Mouse (Mus musculus): ENCODE results near the gene Chd5. TPM values are rescaled to one million over a fixed set of nuclear protein-coding genes. Genes with fewer than 3 reads are reported as not detected.

Chd5 gene
- polyA plus RNA-seq, 1 experiment from 2014 or later, result 46.7 TPM

GRCm38 (mm10) chr4:152406531-152406930 is 68.1 kb downstream of the Chd5 start:
- ATAC-seq (ENCODE audit: low FRiP score) (no peak), DNase-seq (ENCODE audit: low spot score) (no peak)
- no peaks in the 10 kb centered on the region for H3K27me3 ChIP-seq (ENCODE audit: control insufficient read depth, insufficient read depth, low read length)
- no peak overlapping the region for H3K27ac ChIP-seq
- 84% methylated on average over 8 of the region's 8 CpGs for WGBS
- no peak overlapping the region for H3K4me2 ChIP-seq (replicated peaks)
- no peaks in the 10 kb centered on the region for H3K9me3 ChIP-seq (ENCODE audit: control insufficient read depth, low read length)
- no peaks in the 10 kb centered on the region for H3K36me3 ChIP-seq (replicated peaks; ENCODE audit: control insufficient read depth, insufficient read depth)
- no peak overlapping the region for H3K9ac ChIP-seq
- no peak overlapping the region for H3K4me3 ChIP-seq (replicated peaks; ENCODE audit: low read length)
- peaks cover 17% of the 10 kb centered on the region; the same call in 1 of the 2 replicates for H3K4me1 ChIP-seq (replicated peaks; ENCODE audit: control insufficient read depth, insufficient read depth, low read length)

DNA sequence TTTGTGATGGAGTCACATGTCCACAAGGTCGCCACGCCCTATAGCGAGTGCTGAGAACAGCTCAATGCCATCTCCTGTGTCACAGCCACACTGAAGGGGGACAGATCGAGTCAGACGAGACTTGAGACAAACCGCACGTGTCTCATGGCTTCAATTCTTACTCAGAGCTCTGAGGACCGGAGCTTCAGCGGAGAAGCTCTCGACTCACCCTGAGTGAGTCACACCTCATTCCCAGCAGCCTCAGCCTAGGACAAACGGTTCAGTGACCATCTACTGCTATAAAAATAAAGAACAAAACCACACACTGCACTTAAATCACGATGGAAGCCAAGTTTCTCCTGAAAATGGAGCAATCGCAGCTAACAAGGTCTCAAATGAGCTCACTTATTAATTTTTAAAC is 72.5 kb downstream of the Chd5 start:
- 77% methylated on average over 13 of the region's 13 CpGs for whole genome bisulfite sequencing
- H3K27ac ChIP-seq, result no peak overlapping the region
- DNase-seq (ENCODE audit: low spot score), result no peak
- H3K9ac ChIP-seq, result no peak overlapping the region
- H3K4me3 ChIP-seq (replicated peaks; ENCODE audit: low read length), result no peak overlapping the region
- no peaks in the 10 kb centered on the region for H3K4me1 ChIP-seq (replicated peaks; ENCODE audit: control insufficient read depth, insufficient read depth, low read length)
- no peaks in the 10 kb centered on the region for H3K9me3 ChIP-seq (ENCODE audit: control insufficient read depth, low read length)
- no peaks in the 10 kb centered on the region for H3K27me3 ChIP-seq (ENCODE audit: control insufficient read depth, insufficient read depth, low read length)
- H3K36me3 ChIP-seq (replicated peaks; ENCODE audit: control insufficient read depth, insufficient read depth), result no peaks in the 10 kb centered on the region
- no peak for ATAC-seq (ENCODE audit: low FRiP score)
- no peak overlapping the region for H3K4me2 ChIP-seq (replicated peaks)

- no peaks in the 10 kb centered on the region for H3K9me3 ChIP-seq (ENCODE audit: control insufficient read depth, low read length)
- DNase-seq (ENCODE audit: low spot score), result no peak
- 77% methylated on average over 3 of the region's 3 CpGs for WGBS
- H3K9ac ChIP-seq, result no peak overlapping the region
- no peak overlapping the region for H3K4me3 ChIP-seq (replicated peaks; ENCODE audit: low read length)
- H3K27me3 ChIP-seq (ENCODE audit: control insufficient read depth, insufficient read depth, low read length), result no peaks in the 10 kb centered on the region
- no peak overlapping the region for H3K4me2 ChIP-seq (replicated peaks)
- ATAC-seq (ENCODE audit: low FRiP score), result no peak
- no peak overlapping the region for H3K27ac ChIP-seq
- H3K4me1 ChIP-seq (replicated peaks; ENCODE audit: control insufficient read depth, insufficient read depth, low read length), result no peaks in the 10 kb centered on the region
- no peaks in the 10 kb centered on the region for H3K36me3 ChIP-seq (replicated peaks; ENCODE audit: control insufficient read depth, insufficient read depth)
These were observed 74.2 kb downstream of the Chd5 start for GRCm38 (mm10) chr4:152412524-152413080.

DNA sequence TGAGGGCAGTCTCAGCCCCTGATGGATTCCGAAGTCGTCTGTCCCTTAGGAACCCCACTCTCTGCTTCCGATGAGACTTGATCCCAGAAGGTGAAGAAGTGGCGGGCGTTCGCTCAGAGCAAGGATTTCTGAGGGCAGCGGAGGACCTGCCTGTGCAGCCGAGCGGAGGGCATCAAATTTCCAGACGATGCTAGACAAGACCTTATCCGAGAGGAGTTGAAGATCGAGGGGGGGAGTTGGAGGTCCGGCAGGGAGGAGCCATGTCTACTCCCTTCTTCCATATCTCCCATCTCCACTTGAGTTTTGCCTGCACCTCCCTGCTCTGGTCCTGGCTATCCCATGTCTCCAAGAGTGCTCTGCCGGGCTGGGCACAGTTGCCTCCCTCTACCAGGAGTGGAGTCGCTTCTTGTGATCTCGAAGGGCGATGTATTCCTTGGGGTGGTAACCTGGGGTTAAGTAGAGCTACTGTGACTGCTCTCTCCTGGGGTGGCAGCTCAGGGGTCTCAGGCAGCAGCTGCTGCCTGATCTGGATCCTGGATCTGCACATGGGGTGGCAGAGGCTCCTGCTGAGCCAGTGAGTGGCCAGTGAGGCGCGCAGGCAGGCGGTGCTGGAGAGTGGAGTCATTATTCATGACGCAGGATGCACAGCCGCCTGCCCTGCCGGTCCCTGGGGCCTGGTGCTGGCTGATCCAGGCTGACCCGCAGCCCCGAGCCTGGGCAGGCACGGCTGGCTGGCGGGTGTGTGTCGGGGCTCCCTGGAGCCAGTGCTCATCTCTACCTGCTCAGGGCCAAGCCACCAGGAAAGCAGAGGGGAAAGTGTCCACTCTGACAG is 80.0 kb downstream of the Chd5 start:
- ATAC-seq (ENCODE audit: low FRiP score), result 0 out of 2 replicates have a peak, but pooled peaks have one; percentile 27
- H3K9me3 ChIP-seq (ENCODE audit: control insufficient read depth, low read length), result no peaks in the 10 kb centered on the region
- no peaks in the 10 kb centered on the region for H3K36me3 ChIP-seq (replicated peaks; ENCODE audit: control insufficient read depth, insufficient read depth)
- H3K27ac ChIP-seq, result no peak overlapping the region
- no peak overlapping the region for H3K4me3 ChIP-seq (replicated peaks; ENCODE audit: low read length)
- H3K9ac ChIP-seq, result no peak overlapping the region
- peaks cover 7% of the 10 kb centered on the region; the same call in 1 of the 2 replicates for H3K4me1 ChIP-seq (replicated peaks; ENCODE audit: control insufficient read depth, insufficient read depth, low read length)
- WGBS, result 38% methylated on average over 28 of the region's 28 CpGs
- H3K4me2 ChIP-seq (replicated peaks), result no peak overlapping the region
- no peaks in the 10 kb centered on the region for H3K27me3 ChIP-seq (ENCODE audit: control insufficient read depth, insufficient read depth, low read length)
- no peak for DNase-seq (ENCODE audit: low spot score)

- 92% methylated on average over 6 of the region's 6 CpGs for WGBS
- Histone ChIP-seq H3K4me2 (replicated peaks) (no peak overlapping the region), H3K27ac (no peak overlapping the region), H3K4me1 (replicated peaks; ENCODE audit: control insufficient read depth, insufficient read depth, low read length) (peaks cover 6% of the 10 kb centered on the region; the same call in 1 of the 2 replicates), H3K9me3 (ENCODE audit: control insufficient read depth, low read length) (no peaks in the 10 kb centered on the region), H3K9ac (no peak overlapping the region), H3K27me3 (ENCODE audit: control insufficient read depth, insufficient read depth, low read length) (no peaks in the 10 kb centered on the region), H3K4me3 (replicated peaks; ENCODE audit: low read length) (no peak overlapping the region), H3K36me3 (replicated peaks; ENCODE audit: control insufficient read depth, insufficient read depth) (no peaks in the 10 kb centered on the region)
- no peak for DNase-seq (ENCODE audit: low spot score)
- ATAC-seq (ENCODE audit: low FRiP score), result no peak
These were observed 85.1 kb downstream of the Chd5 start for GRCm38 (mm10) chr4:152423576-152423975.

GRCm38 (mm10) chr4:152424341-152424740 is 85.9 kb downstream of the Chd5 start:
- DNase-seq (ENCODE audit: low spot score) (peak; percentile 52), ATAC-seq (ENCODE audit: low FRiP score) (no peak)
- no peaks in the 10 kb centered on the region for H3K27me3 ChIP-seq (ENCODE audit: control insufficient read depth, insufficient read depth, low read length)
- H3K9me3 ChIP-seq (ENCODE audit: control insufficient read depth, low read length), result no peaks in the 10 kb centered on the region
- H3K36me3 ChIP-seq (replicated peaks; ENCODE audit: control insufficient read depth, insufficient read depth), result no peaks in the 10 kb centered on the region
- no peak overlapping the region for H3K4me3 ChIP-seq (replicated peaks; ENCODE audit: low read length)
- 50% methylated on average over 4 of the region's 4 CpGs for WGBS
- 0 out of 2 replicates have a peak, but pooled peaks cover 4% of the 10 kb centered on the region for H3K4me1 ChIP-seq (replicated peaks; ENCODE audit: control insufficient read depth, insufficient read depth, low read length)
- no peak overlapping the region for H3K4me2 ChIP-seq (replicated peaks)
- no peak overlapping the region for H3K9ac ChIP-seq
- H3K27ac ChIP-seq, result no peak overlapping the region

- Histone ChIP-seq H3K27ac (no peak overlapping the region), H3K4me2 (replicated peaks) (no peak overlapping the region), H3K9ac (no peak overlapping the region), H3K4me1 (replicated peaks; ENCODE audit: control insufficient read depth, insufficient read depth, low read length) (0 out of 2 replicates have a peak, but pooled peaks cover 6% of the 10 kb centered on the region), H3K36me3 (replicated peaks; ENCODE audit: control insufficient read depth, insufficient read depth) (no peaks in the 10 kb centered on the region), H3K9me3 (ENCODE audit: control insufficient read depth, low read length) (no peaks in the 10 kb centered on the region), H3K4me3 (replicated peaks; ENCODE audit: low read length) (no peak overlapping the region), H3K27me3 (ENCODE audit: control insufficient read depth, insufficient read depth, low read length) (no peaks in the 10 kb centered on the region)
- DNase-seq (ENCODE audit: low spot score) (no peak), ATAC-seq (ENCODE audit: low FRiP score) (no peak)
- 75% methylated on average over 5 of the region's 5 CpGs for WGBS
These were observed 86.5 kb downstream of the Chd5 start for GRCm38 (mm10) chr4:152424922-152425321.

DNA sequence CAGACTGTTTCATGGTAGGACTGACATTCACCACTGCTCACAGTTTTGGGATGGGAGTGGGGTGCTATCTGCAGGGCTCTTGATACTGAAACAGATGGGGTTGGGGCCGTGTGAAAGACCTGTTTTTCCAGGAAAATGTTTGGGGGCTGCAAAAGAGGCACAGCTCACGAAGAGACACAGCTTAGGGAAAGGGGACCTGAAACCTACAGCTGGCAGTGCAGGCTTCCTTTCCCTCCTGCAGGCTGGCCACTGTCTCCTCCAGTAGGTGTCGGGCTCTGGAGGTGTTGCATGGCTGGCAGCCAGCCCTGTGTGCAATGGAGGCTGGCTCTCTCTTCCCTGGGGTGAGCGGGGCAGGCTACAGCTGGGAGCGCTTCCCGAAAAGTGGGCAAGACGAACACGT is 89.8 kb downstream of the Chd5 start:
- Histone ChIP-seq H3K27ac (no peak overlapping the region), H3K9me3 (ENCODE audit: control insufficient read depth, low read length) (no peaks in the 10 kb centered on the region), H3K27me3 (ENCODE audit: control insufficient read depth, insufficient read depth, low read length) (no peaks in the 10 kb centered on the region), H3K9ac (no peak overlapping the region), H3K4me1 (replicated peaks; ENCODE audit: control insufficient read depth, insufficient read depth, low read length) (0 out of 2 replicates have a peak, but pooled peaks cover 6% of the 10 kb centered on the region), H3K36me3 (replicated peaks; ENCODE audit: control insufficient read depth, insufficient read depth) (no peaks in the 10 kb centered on the region), H3K4me3 (replicated peaks; ENCODE audit: low read length) (no peak overlapping the region), H3K4me2 (replicated peaks) (no peak overlapping the region)
- 53% methylated on average over 8 of the region's 8 CpGs for WGBS
- ATAC-seq (ENCODE audit: low FRiP score), result no peak
- DNase-seq (ENCODE audit: low spot score), result no peak

GRCm38 (mm10) chr4:152432308-152432707 is 93.9 kb downstream of the Chd5 start:
- no peaks in the 10 kb centered on the region for H3K9me3 ChIP-seq (ENCODE audit: control insufficient read depth, low read length)
- no peak for ATAC-seq (ENCODE audit: low FRiP score)
- no peak overlapping the region for H3K4me3 ChIP-seq (replicated peaks; ENCODE audit: low read length)
- H3K4me1 ChIP-seq (replicated peaks; ENCODE audit: control insufficient read depth, insufficient read depth, low read length), result 0 out of 2 replicates have a peak, but pooled peaks cover 6% of the 10 kb centered on the region
- H3K27me3 ChIP-seq (ENCODE audit: control insufficient read depth, insufficient read depth, low read length), result no peaks in the 10 kb centered on the region
- no peak for DNase-seq (ENCODE audit: low spot score)
- no peak overlapping the region for H3K9ac ChIP-seq
- no peak overlapping the region for H3K27ac ChIP-seq
- no peaks in the 10 kb centered on the region for H3K36me3 ChIP-seq (replicated peaks; ENCODE audit: control insufficient read depth, insufficient read depth)
- no peak overlapping the region for H3K4me2 ChIP-seq (replicated peaks)
- 48% methylated on average over 5 of the region's 5 CpGs for WGBS
